Mouse (Mus musculus) testis, postnatal 10 days (tissue): Measurements from ENCODE around the gene Cry1.

Source experiments
- DNase-seq: peaks from one replicate; pipeline ENCODE4 v3.0.0; 2021; ENCODE audit warnings: low spot score

Cry1 gene

GRCm38 (mm10) chr10:85161745-85162351, 23.0 kb downstream of the Cry1 start:
- no peak for DNase-seq

DNA sequence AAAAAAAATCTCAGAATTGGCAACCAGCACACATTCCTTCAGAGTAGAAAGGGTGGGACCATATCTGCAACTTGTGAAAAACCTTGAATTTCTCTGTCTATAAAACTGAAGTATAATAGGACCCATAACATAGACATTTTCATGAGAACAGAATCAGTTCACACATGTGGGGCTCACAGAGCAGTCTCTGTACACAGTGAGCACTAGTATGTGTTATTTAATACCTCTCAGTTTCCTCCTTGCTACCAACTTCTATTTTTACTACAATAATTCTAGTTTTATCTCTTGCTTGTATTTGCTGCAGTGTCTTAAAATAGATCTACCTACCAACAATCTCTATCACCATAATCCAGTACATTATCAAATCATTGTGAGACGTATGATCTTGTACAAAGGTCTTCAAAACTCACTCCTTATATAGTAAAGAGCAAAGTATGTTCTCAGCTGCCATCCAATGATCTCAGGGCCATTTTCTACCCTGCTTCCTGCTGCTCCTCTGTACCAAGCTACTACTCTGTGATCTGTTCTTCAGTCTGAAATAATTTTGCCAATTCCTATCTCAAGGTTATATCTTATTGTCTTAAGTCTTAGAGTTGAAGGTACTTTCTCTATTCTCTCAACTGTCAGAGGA, 24.8 kb downstream of the Cry1 start:
- no peak for DNase-seq

GRCm38 (mm10) chr10:85157451-85157850, 27.4 kb downstream of the Cry1 start:
- DNase-seq, result no peak

GRCm38 (mm10) chr10:85154195-85154594, 30.7 kb downstream of the Cry1 start:
- peak; percentile 69 for DNase-seq

GRCm38 (mm10) chr10:85149226-85149625, 35.6 kb downstream of the Cry1 start:
- DNase-seq, result no peak

DNA sequence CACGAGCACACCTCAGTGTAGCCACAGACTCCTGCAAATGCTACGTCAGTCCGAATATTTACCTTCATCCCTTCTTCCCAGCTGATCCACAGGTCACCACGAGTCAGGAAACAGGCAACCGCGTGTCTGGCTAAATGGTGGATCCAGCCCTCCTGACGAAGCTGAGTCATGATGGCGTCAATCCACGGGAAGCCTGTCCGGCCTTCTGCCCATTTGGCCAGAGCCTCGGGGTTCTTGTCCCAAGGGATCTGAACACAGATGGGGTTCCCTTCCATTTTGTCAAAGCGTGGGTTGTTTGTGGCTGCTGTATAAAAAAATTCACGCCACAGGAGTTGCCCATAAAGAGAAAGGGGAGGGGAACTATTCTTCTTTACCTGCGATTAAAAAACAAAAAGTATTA, 38.6 kb downstream of the Cry1 start:
- no peak for DNase-seq

- DNase-seq, result no peak
These were observed 43.4 kb downstream of the Cry1 start for GRCm38 (mm10) chr10:85141465-85141864.

DNA sequence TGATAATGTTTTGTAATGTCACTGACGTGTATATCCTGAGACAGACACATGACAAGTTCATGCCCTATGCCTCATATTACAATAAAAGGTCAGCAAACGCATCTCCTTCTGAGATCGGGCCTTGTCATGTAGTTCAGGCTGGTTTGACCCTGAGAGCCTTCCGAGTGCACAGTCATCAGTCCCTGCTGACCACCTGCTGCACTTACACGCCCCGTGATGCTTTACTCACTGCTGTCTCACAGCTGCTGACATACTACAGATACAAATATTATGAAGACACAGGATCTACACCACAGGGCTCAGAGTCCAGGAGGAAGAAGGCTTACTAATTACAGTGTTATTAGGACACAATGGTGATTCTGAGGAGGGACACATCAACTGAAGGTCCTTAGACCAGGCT, 48.3 kb downstream of the Cry1 start:
- DNase-seq, result no peak

DNA sequence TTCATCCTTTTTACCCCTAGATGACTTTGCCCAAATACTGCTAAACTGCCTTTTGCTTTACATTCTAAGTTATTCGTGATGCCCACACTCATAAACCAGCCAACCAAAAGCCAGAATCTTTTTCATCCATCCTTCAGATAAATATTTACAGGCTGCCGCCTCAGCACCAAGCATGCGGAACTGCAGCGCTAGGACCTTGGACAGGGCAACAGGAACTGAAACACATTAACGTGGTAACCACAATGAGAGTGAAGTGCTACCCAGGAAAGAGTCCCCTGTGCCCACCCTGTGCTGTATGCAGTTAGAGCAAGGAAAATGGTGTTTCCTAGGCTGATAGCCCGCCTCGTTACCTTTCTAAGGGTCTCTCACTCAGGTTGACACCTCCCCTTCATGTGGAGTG, 56.4 kb downstream of the Cry1 start:
- DNase-seq, result no peak

DNA sequence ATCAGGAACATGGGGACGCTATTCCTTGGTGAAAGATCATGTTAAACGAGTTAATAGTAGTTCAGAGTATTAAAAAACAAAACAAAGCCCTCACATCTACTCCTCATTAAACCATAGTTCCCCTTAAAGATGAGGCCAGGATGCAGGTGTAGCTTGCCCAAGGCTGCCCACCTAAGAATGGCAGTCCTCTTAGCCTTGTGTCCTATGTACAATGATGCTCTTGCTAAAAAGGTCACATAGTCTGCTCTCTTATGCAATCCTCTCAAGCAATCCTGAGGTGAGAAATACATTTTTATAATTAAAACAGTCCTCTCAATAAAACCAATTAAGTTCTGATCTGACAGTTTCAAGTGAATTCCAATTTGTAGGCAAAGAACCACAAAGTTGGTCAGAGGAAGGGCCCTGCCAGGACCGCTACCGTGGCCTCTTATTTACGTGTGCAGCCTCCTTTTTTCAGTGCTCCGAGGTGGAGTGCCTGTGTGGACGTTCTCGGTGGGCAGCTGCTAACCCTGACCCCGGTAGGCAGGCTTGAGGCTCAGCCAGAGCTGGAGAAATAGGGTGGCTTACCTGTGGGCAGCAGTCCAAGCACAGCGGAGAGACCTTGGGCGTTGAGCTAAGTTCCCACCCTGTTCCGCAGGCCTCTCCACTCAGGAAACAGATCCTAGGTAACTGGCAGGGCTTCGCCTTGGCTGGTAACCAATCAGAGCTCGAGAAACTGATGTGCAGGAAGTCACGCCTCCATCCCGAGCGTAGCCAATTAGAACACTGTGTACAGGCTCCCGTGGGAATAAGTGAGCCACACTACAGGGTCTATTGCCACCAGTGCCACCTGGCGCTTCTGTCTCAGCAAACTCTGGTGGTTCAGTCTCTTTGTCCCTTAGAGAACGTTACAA, 57.2 kb downstream of the Cry1 start, which contains the start of gene Mterf2:
Gene Mterf2 (minus strand): TSS at position 633 of the 893 bp plus-strand sequence.
- DNase-seq, result peak; percentile 88

GRCm38 (mm10) chr10:85125184-85125583, 59.7 kb downstream of the Cry1 start:
- DNase-seq, result no peak

GRCm38 (mm10) chr10:85114409-85114808, 70.5 kb downstream of the Cry1 start:
- DNase-seq, result no peak

DNA sequence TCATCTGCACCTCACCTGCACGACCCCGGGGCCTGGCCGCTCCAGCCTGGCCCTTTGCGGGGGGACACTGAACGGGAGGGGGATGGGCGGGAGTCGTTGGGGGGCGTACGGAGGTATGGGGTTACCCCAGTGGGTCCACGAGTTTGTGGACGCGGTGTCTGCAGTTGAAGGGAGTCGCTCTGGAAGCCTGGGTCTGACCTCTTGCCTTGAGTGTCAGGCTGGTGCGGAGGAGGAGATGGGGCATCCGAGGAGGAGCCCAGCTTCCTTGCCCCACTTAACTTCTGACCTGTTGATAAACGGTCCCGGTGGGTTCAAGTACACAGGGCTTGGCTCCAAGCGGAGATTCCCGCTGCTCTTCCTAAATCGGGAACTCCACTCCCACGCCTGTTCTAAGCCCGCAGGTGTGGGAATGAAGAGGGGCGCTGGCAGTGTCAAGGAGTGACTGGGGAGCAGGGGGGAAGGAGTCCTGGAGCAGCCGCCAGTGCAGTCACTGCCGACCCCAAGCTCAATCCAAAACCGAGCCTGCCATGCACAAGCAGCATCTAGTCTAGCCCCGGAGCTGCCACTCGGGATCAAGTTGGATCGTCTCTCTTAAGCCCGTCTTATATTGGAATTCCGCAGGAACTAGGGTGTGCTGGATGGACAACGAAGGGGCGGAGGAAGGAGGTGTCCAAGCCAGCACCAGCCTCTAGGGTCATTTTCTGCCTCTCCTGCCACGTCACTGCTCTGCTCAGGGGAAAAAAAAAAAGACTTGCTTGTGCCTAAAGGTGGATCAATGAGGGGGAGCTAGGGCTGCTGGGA, 81.6 kb downstream of the Cry1 start:
- DNase-seq, result peak; percentile 50

GRCm38 (mm10) chr10:85102247-85103084, 82.4 kb downstream of the Cry1 start, which contains the start of the genes Fhl4 and Tmem263:
Gene Fhl4 (minus strand): TSS chr10:85102495.
Gene Tmem263 (plus strand): TSS chr10:85102627.
- peak; percentile 93 for DNase-seq

GRCm38 (mm10) chr10:85101841-85102240, 83.0 kb downstream of the Cry1 start:
- peak; percentile 59 for DNase-seq
